Mouse (Mus musculus): ENCODE results near the gene Cadps2.

DNA sequence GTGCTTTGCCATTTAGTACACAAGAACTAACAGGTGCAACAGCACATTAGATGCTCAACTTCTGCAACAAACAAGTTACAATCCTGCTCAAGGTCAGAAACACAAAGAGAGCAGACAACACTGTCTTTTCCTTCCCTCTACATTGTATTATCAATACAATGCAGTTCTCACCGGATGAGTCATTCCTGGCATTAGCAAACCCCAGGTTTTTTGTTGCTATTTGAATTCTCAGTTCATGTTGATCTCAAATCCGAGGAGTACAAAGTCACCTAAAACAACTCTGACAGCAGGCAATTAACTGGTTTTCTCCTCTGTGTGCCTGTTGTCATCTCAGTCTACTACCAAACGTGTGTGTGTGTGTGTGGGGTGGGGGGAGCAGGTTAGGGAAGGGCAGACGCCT is 483.1 kb downstream of the Cadps2 start:
- TF ChIP-seq CTCF (conservative IDR thresholded peaks at IDR 0.05; ENCODE audit: insufficient read depth, insufficient read length, low read depth, low read length) (no peak), POLR2A (IDR thresholded peaks at IDR 0.05; ENCODE audit: low read depth, low read length) (no peak)

All from kidney, adult 2 months (tissue).